ENCODE assay signal across 11 mouse cellular contexts in the genomic region with DNA sequence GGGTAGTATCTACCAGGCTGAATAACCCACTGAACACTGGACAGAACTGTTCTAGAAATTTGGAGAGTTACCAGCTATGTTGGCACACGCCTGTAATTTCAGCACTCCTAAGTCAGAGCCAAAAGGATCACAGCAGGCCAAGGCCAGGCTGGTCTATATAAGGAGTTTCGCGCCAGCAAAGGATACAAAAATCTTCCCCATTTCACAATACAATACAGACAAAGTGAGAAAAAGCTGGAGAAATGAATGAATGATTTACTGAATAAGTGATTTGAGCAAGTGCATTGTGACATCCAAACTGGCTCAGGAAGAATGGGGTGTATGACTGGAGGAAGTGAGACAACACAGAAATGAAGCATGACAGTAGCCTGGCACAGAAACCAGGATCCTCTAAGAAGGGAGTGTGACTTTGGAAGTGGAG. TPM values are rescaled to one million over a fixed set of nuclear protein-coding genes. Genes with fewer than 3 reads are reported as not detected.
DNase-seq lines count a peak whose midpoint lies in the region; ATAC-seq and TF ChIP-seq lines count a peak whose summit lies in the region.
"Had no signal": no experiment of that assay in that cellular context is flagged by ENCODE, and none has a peak within 500 bp of the region (broad histone marks: within the 10 kb centered on the region; RNA-seq: fewer than 3 reads in every experiment).

No protein-coding gene starts in this region.

- 0 out of 2 replicates have a peak overlapping the region, but pooled peaks have one; percentile 18 for H3K27ac ChIP-seq in stomach, postnatal 0 days (replicated peaks)
- H3K27ac ChIP-seq: liver, embryonic 14.5 days had no signal

- peak; percentile 26 to 31 for DNase-seq in heart, adult 9 months (ENCODE audit: low spot score in 2 of 2)
- no peak for DNase-seq in heart, postnatal 36 days
- DNase-seq in ovary, adult 18-20 months (ENCODE audit: low spot score), result peak; percentile 35
- DNase-seq in ovary, postnatal 10 days (ENCODE audit: low spot score), result no peak
- peak; percentile 73 for DNase-seq in cerebellum, adult 9-10 months
- no peak for DNase-seq in stomach, postnatal 0 days (ENCODE audit: low spot score)
- DNase-seq in kidney, postnatal 14 days, result no peak

- no peak overlapping the region for H3K9ac ChIP-seq in stomach, postnatal 0 days (ENCODE audit: low read length)
- H3K9ac ChIP-seq: liver, embryonic 14.5 days had no signal

- no peak for ATAC-seq in stomach, postnatal 0 days (ENCODE audit: low FRiP score, low TSS enrichment)
- no peak for ATAC-seq in megakaryocyte-erythroid progenitor cell, adult 5-6 weeks (replicated peaks; ENCODE audit: low FRiP score, low TSS enrichment, poor library complexity, severe bottlenecking)
- ATAC-seq: CD4-positive, CD25-positive, alpha-beta regulatory T cell, adult 4 months; inflammation-experienced regulatory T-cells, adult 6 months had no signal

- intact Hi-C loops in heart, postnatal 36 days (cut with DNase I), result no loop called here

- H3K9me3 ChIP-seq in stomach, postnatal 0 days (ENCODE audit: control insufficient read depth, low read length), result no peaks in the 10 kb centered on the region

- H3K4me1 ChIP-seq in stomach, postnatal 0 days (replicated peaks; ENCODE audit: control insufficient read depth, insufficient read depth), result no peaks in the 10 kb centered on the region; the same call in 1 of the 2 replicates

- TF ChIP-seq EP300 in stomach, postnatal 0 days (optimal IDR thresholded peaks at IDR 0.05), result no peak

- no peak overlapping the region for H3K4me2 ChIP-seq in stomach, postnatal 0 days (replicated peaks; ENCODE audit: low read depth)

- no peaks in the 10 kb centered on the region for H3K27me3 ChIP-seq in stomach, postnatal 0 days (ENCODE audit: control insufficient read depth, insufficient read depth, low read length)

- no peaks in the 10 kb centered on the region for H3K36me3 ChIP-seq in stomach, postnatal 0 days (ENCODE audit: control insufficient read depth, insufficient read depth, low read length)

- 74% methylated on average over 3 of the region's 3 CpGs for WGBS in stomach, postnatal 0 days

- no peak for TF ChIP-seq CTCF in stomach, postnatal 0 days (IDR thresholded peaks at IDR 0.05; ENCODE audit: low read depth)

- H3K4me3 ChIP-seq in stomach, postnatal 0 days (ENCODE audit: low read depth, low read length), result no peak overlapping the region

RNA-seq across cellular contexts. Expression of gene Brd4, which starts 16.0 kb away (rescaled TPM):
- total RNA-seq in heart, postnatal 36 days (2021), result 10 to 100 TPM; 52.3 to 55.0 TPM
- 28.6 and 29.9 TPM in 2 replicates for polyA plus RNA-seq in stomach, postnatal 0 days (2015; fragmentation: Nextera tagmentation; extraction: Ambion mirVana)
- total RNA-seq in megakaryocyte-erythroid progenitor cell, adult 5-6 weeks (2014; fragmentation: Nextera tagmentation), result 167 and 178 TPM in 2 replicates
- 26.7 and 26.8 TPM in 2 replicates for total RNA-seq in megakaryocyte-erythroid progenitor cell, adult 5-6 weeks (2017)

RNA-seq across cellular contexts. Expression of gene Akap8, which starts 52.5 kb away (rescaled TPM):
- total RNA-seq in heart, postnatal 36 days (2021), result 10 to 100 TPM; 37.3 to 50.4 TPM
- 30.3 and 31.0 TPM in 2 replicates for polyA plus RNA-seq in stomach, postnatal 0 days (2015; fragmentation: Nextera tagmentation; extraction: Ambion mirVana)
- 124 and 135 TPM in 2 replicates for total RNA-seq in megakaryocyte-erythroid progenitor cell, adult 5-6 weeks (2014; fragmentation: Nextera tagmentation)
- total RNA-seq in megakaryocyte-erythroid progenitor cell, adult 5-6 weeks (2017), result 208 and 214 TPM in 2 replicates

Comparison
In these comparisons a context has a peak if more than half of its experiments do, and no peak if none do; other contexts are left out.
1. DNase-seq: peak in heart, adult 9 months (2 of 2), ovary, adult 18-20 months (single experiment) and cerebellum, adult 9-10 months (single experiment); none in heart, postnatal 36 days (0 of 2), ovary, postnatal 10 days (single experiment), stomach, postnatal 0 days (single experiment) and kidney, postnatal 14 days (single experiment).